ENCODE assay signal across 18 mouse cellular contexts in the genomic region with DNA sequence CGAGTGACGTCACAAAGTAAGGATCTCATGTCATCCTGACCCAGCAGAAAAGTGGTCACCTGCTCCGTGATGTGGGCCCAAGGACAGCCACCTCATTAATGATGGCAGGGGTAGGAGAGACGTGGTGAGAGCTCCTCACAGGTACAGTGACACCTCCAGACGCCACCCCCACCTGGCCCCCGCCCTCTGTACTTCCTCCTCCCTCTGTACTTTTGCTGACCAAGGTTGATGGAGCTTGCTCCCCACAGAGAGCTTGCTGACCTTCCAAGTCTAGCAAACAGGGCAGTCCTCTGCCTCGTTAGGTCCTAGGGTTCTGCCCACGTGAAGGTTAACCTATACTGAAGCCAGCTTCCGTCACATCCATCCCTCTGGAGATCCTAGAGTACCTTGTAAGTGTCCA.
"Had no signal": no experiment of that assay in that cellular context is flagged by ENCODE, and none has a peak within 500 bp of the region (broad histone marks: within the 10 kb centered on the region; RNA-seq: fewer than 3 reads in every experiment).

No protein-coding gene starts in this region.

- H3K9ac ChIP-seq: lung, embryonic 14.5 days; midbrain, embryonic 13.5 days; midbrain, embryonic 15.5 days; neural tube, embryonic 13.5 days; neural tube, embryonic 15.5 days had no signal

- H3K27ac ChIP-seq: neural tube, embryonic 13.5 days; neural tube, embryonic 15.5 days had no signal

- H3K36me3 ChIP-seq: midbrain, embryonic 13.5 days; midbrain, embryonic 15.5 days; neural tube, embryonic 13.5 days; neural tube, embryonic 15.5 days had no signal

- H3K27me3 ChIP-seq: midbrain, embryonic 15.5 days had no signal

- H3K4me3 ChIP-seq: midbrain, embryonic 13.5 days; midbrain, embryonic 15.5 days; myocyte; neural tube, embryonic 13.5 days; neural tube, embryonic 15.5 days had no signal

- DNase-seq: lung, adult 18-20 months; lung, embryonic 14.5 days; lung, postnatal 10 days; lung, postnatal 4 days; retina, postnatal 1 day; right cerebral cortex, adult 18-20 months; right cerebral cortex, postnatal 25 days; right cerebral cortex, postnatal 4 days; spleen, adult 18-20 months; thymus, adult 18-20 months; thymus, postnatal 14 days; thymus, postnatal 36 days had no signal

- H3K9me3 ChIP-seq: midbrain, embryonic 13.5 days; midbrain, embryonic 15.5 days; neural tube, embryonic 13.5 days; neural tube, embryonic 15.5 days had no signal

- H3K4me2 ChIP-seq: lung, embryonic 14.5 days; midbrain, embryonic 11.5 days; midbrain, embryonic 13.5 days; midbrain, embryonic 15.5 days; neural tube, embryonic 13.5 days; neural tube, embryonic 15.5 days had no signal

- ATAC-seq: midbrain, embryonic 13.5 days; midbrain, embryonic 15.5 days had no signal
